Mouse (Mus musculus) hindbrain, postnatal 0 days (tissue): ENCODE measurements around the gene Fbxl12. TPM values are rescaled to one million over a fixed set of nuclear protein-coding genes. Genes with fewer than 3 reads are reported as not detected.
A peak's percentile ranks its signal among the peaks of the same experiment; 100 is the strongest.

Experiments used
- ATAC-seq: fragments of 200-750 bp; cut with Nextera tagmentation; 2 replicates; pipeline ENCODE4 v1.8.0; 2017; ENCODE audit warnings: mild to moderate bottlenecking, moderate TSS enrichment, moderate library complexity
- DNase-seq: peaks from one replicate; pipeline ENCODE4 v3.0.0-alpha.2; 2015; ENCODE audit warnings: low spot score
- H3K27ac ChIP-seq: fragments of 300-500 bp; sonication (generic); 2 replicates; pipeline ENCODE4 v1.5.1; 2014; ENCODE audit warnings: mild to moderate bottlenecking
- H3K27me3 ChIP-seq: fragments of 300-500 bp; sonication (generic); 2 replicates; pipeline ENCODE4 v1.6.1; 2014; ENCODE audit warnings: low read length, mixed read lengths; ENCODE audit not compliant: insufficient read depth
- H3K36me3 ChIP-seq: fragments of 300-500 bp; sonication (generic); 2 replicates; pipeline ENCODE4 v1.6.1; 2014; ENCODE audit warnings: low read length, mixed read lengths; ENCODE audit not compliant: insufficient read depth
- H3K4me1 ChIP-seq: fragments of 300-500 bp; sonication (generic); 2 replicates; pipeline ENCODE4 v1.6.1; 2014; ENCODE audit warnings: antibody characterized with exemption, low read length, mixed read lengths; ENCODE audit not compliant: insufficient read depth
- H3K4me2 ChIP-seq: fragments of 300-500 bp; sonication (generic); 2 replicates; pipeline ENCODE4 v1.6.1; 2014; ENCODE audit warnings: low read depth, mild to moderate bottlenecking, low read length, moderate library complexity, mixed read lengths
- H3K4me3 ChIP-seq: fragments of 300-500 bp; sonication (generic); 2 replicates; pipeline ENCODE4 v1.5.1; 2014; ENCODE audit warnings: low read length
- H3K9ac ChIP-seq: fragments of 300-500 bp; sonication (generic); replicated peaks from 2 replicates; pipeline ENCODE4 v1.6.1; 2014; ENCODE audit warnings: mild to moderate bottlenecking, low read length, moderate library complexity, mixed read lengths
- H3K9me3 ChIP-seq: fragments of 300-500 bp; sonication (generic); 2 replicates; pipeline ENCODE4 v1.6.1; 2016; ENCODE audit warnings: low read length, mixed read lengths
- CTCF ChIP-seq: IDR thresholded peaks from 2 replicates; pipeline ENCODE4 v1.5.1; 2016; ENCODE audit warnings: antibody characterized with exemption, control low read depth, low read depth
- WGBS: fragments of 180-500 bp; shearing (Covaris S2); extraction: QIAGEN DNeasy Blood & Tissue Kit; methylation state at CpG from one replicate; pipeline ENCODE4 v1.1.7; 2014; 5-methylcytosine and 5-hydroxymethylcytosine counted together
- polyA plus RNA-seq: library from polyadenylated mRNA; unstranded; fragments of >200 nt; fragmentation: Nextera tagmentation; extraction: Ambion mirVana; gene quantifications from 2 replicates; pipeline ENCODE4 v1.2.1, GENCODE M21; 2015
- total RNA-seq: library from RNA; depleted of rRNA; stranded (reverse); fragments of >200 nt; gene quantifications from 2 replicates; pipeline ENCODE4 v1.2.3, GENCODE M21; 2014

The Fbxl12 gene
- total and polyA plus RNA-seq, 2 experiments from 2014 or later: 11.4 to 18.8 TPM

DNA sequence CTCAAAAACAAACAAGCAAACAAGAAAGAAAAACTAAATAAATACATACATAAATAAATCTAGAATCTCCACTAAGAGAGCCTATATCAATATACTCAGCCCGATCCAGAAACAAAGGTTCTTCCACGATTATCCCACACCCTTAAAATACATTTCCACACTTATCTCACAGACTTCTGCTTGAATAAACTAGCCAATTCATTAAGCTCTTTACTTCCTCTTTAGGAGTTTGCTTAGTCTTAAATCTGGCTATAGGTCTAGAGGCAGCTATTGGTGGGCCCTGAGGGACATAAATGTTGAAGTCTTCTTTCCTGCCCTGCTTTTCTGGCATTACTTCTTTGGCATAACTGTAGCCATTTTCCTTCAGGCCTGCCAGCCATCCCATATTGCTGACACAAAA, 13.2 kb downstream of the Fbxl12 start:
- Histone ChIP-seq H3K4me1 (no peaks in the 10 kb centered on the region), H3K4me2 (no peak overlapping the region), H3K27ac (no peak overlapping the region), H3K9me3 (no peaks in the 10 kb centered on the region), H3K4me3 (no peak overlapping the region), H3K9ac (no peak overlapping the region), H3K36me3 (no peaks in the 10 kb centered on the region), H3K27me3 (no peaks in the 10 kb centered on the region)
- no peak for ATAC-seq
- no peak for TF ChIP-seq CTCF
- 93% methylated on average over 2 of the region's 2 CpGs for WGBS
- DNase-seq: no peak

DNA sequence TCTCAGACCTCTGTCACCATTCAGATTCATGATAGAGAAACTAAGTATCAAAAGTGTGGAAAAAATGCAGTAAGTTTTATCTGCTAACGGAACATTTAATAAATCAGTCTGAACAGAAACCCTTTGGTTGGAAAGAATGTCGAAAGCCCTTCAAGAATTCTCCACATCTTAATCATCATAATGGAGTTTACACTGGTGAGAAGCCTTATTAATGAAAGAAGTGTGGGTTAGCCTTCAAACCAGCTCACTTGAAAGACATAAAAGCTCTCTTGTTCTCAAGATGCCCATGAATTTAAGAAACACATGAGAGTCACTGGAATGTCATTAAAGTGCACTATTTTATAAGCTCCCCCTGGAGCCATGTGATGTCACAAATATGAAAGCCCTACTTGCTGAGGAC, 27.9 kb downstream of the Fbxl12 start:
- ATAC-seq (no peak), DNase-seq (no peak)
- H3K9ac ChIP-seq: no peak overlapping the region
- no peaks in the 10 kb centered on the region for H3K27me3 ChIP-seq
- TF ChIP-seq CTCF: no peak
- H3K9me3 ChIP-seq: no peaks in the 10 kb centered on the region
- no peak overlapping the region for H3K27ac ChIP-seq
- no peaks in the 10 kb centered on the region for H3K36me3 ChIP-seq
- H3K4me1 ChIP-seq: no peaks in the 10 kb centered on the region
- H3K4me3 ChIP-seq: no peak overlapping the region
- 93% methylated on average over 2 of the region's 2 CpGs for WGBS
- no peak overlapping the region for H3K4me2 ChIP-seq

DNA sequence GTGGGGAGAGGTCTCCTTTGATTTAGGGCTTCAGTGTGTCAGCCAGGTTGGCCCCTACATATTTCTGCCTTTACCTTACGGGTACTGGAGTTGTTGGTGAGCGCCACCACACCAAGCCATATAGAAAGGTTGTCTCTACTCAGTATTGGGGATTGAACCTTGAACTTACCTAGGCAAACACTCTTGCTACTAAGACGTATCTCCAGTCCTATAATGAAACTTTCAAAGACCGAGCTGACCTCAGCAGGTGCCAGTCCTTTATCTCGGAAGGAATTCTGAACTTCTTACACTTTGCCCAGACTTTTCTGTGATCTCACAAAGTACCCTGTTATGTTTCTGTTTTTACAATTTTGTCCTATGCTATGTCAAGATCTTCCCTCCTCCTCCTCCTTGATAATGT, 32.6 kb downstream of the Fbxl12 start:
- no peak overlapping the region for H3K9ac ChIP-seq
- no peaks in the 10 kb centered on the region for H3K4me1 ChIP-seq
- ATAC-seq: no peak
- H3K9me3 ChIP-seq: no peaks in the 10 kb centered on the region
- WGBS: 84% methylated on average over 5 of the region's 5 CpGs
- no peak overlapping the region for H3K4me2 ChIP-seq
- no peaks in the 10 kb centered on the region for H3K36me3 ChIP-seq
- TF ChIP-seq CTCF: no peak
- DNase-seq: no peak
- H3K27ac ChIP-seq: no peak overlapping the region
- no peaks in the 10 kb centered on the region for H3K27me3 ChIP-seq
- H3K4me3 ChIP-seq: no peak overlapping the region

DNA sequence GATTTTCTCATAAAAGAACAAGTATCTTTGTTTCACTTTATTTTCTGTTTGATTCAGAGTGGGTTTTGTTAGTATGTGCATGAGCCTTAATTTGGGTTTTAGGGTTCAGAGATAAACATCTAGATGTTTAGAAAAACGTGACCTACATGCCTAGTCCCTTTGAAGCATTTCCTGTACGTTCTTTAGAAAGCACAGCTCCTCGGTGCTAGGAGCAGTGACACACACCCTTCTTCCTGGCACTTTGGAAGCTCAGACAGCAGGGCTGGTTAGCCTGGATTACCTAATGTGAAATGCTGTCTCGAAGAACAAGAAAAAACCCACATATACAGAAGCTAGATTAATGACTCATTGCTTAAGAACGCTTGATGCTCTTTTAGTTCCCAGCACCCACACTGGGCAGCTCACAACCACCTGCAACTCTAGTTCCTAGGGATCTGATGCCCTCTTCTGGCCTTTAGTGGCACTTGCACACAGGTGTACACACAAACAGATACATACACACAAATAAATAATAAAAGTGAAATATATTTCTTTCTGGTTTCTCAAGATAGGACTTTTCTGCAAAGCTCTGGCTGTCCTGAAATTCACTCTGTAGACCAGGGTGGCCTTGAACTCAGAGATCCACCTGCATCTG, 34.6 kb downstream of the Fbxl12 start:
- 0 out of 2 replicates have a peak, but pooled peaks have one; percentile 4 for TF ChIP-seq CTCF
- WGBS: 87% methylated on average over 5 of the region's 5 CpGs
- H3K27me3 ChIP-seq: no peaks in the 10 kb centered on the region
- no peak overlapping the region for H3K4me2 ChIP-seq
- H3K4me1 ChIP-seq: no peaks in the 10 kb centered on the region
- no peak overlapping the region for H3K9ac ChIP-seq
- DNase-seq (no peak), ATAC-seq (no peak)
- no peak overlapping the region for H3K4me3 ChIP-seq
- no peaks in the 10 kb centered on the region for H3K9me3 ChIP-seq
- H3K27ac ChIP-seq: no peak overlapping the region
- no peaks in the 10 kb centered on the region for H3K36me3 ChIP-seq

DNA sequence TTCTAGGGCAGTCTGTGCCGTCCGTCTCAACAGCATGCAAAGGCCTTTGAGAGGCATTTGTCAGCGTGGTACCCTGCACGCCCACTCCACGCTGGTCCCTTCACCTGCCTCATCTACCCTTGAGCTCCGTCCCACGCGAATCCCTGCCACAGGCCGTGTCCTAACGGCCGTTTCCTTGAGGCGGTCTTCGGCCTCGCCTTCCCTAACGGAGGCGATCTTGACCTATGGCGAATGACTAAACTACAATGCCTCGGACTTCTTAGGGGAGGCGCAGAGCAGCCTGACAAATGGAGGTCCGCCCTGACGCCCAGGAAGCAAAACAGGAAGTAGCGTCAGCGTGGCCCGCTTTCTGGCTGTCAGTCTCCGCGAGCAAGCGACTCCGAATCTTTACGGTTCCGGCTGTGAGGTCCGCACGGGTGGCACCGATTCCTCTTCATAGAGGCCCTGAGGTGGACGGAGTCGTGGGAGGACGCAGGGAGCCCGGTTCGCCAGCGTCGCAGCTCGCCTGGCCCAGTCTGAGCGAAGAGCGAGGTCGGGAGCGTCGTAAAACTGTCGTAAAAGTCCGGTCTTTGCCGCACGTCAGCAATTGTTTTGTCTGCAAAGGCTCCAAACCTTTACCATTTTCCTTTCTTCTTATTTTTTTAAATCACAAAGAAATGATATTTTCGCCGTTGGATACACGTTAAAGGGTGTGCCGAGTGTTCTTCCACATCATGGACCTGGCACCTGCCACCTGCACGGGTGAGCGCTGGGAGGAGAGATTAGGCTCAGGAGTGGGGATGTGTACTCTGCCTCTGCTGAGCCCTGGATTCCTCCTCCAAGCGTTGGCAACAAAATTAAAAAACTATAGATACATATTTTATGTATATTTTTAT, 37.2 kb downstream of the Fbxl12 start:
- H3K36me3 ChIP-seq: no peaks in the 10 kb centered on the region
- DNase-seq (peak; percentile 97), ATAC-seq (peak; percentile 93)
- H3K9me3 ChIP-seq: no peaks in the 10 kb centered on the region
- under 1% methylated on average over 57 of the region's 57 CpGs for WGBS
- no peaks in the 10 kb centered on the region for H3K27me3 ChIP-seq
- peak overlapping the region; percentile 98 for H3K27ac ChIP-seq
- TF ChIP-seq CTCF: no peak; the same call in 1 of the 2 replicates
- H3K9ac ChIP-seq: peak overlapping the region; percentile 79
- H3K4me1 ChIP-seq: no peaks in the 10 kb centered on the region
- H3K4me2 ChIP-seq: peak overlapping the region; percentile 81
- peak overlapping the region; percentile 68 for H3K4me3 ChIP-seq

DNA sequence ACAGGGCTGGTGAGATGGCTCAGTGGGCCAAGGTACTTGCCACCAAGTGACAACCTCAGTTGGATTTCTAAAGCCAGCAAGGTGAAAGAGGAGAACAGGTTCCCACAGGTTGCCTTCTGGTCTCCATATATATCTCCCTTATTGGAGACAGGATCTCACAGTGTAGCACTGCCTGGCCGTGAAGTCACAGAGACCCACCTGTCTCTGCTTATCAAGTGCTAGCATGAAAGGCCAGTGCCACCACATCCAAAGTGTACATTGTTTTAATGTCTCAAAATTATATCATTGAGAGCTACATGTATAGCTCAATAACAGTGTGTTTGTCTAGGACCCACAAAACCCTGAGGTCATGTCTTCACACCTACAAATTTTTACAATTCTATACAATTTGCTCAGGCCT, 38.3 kb downstream of the Fbxl12 start:
- H3K4me2 ChIP-seq: peak overlapping the region; percentile 81; the same call in 1 of the 2 replicates
- no peaks in the 10 kb centered on the region for H3K9me3 ChIP-seq
- peak overlapping the region; percentile 98; the same call in 1 of the 2 replicates for H3K27ac ChIP-seq
- WGBS: 100% methylated on average over 1 of the region's 1 CpGs
- no peak for TF ChIP-seq CTCF
- ATAC-seq: no peak
- no peaks in the 10 kb centered on the region for H3K27me3 ChIP-seq
- peak overlapping the region; percentile 68 for H3K4me3 ChIP-seq
- no peaks in the 10 kb centered on the region for H3K36me3 ChIP-seq
- H3K4me1 ChIP-seq: no peaks in the 10 kb centered on the region
- H3K9ac ChIP-seq: no peak overlapping the region
- no peak for DNase-seq

DNA sequence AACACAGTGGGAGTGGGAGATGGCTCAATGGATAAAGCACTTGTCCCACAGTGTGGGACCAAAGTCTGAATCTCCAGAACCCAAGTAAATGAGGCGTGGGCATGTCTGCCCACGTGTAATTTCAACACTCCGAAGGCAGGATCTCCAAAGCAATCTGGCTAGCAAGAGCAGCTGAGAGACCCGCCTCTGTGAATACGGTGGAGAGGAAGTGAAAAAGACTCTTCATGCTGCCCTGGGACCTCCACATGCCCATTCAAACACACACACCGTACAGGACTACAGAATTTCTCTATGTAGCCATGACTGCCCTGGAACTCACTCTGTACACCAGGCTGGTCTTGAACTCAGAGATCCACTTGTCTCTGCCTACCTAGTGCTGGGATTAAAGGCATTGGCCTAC, 43.3 kb downstream of the Fbxl12 start:
- Histone ChIP-seq H3K27me3 (no peaks in the 10 kb centered on the region), H3K9me3 (no peaks in the 10 kb centered on the region), H3K4me1 (no peaks in the 10 kb centered on the region), H3K4me3 (no peak overlapping the region), H3K27ac (no peak overlapping the region), H3K4me2 (no peak overlapping the region), H3K36me3 (no peaks in the 10 kb centered on the region; the same call in 1 of the 2 replicates), H3K9ac (no peak overlapping the region)
- DNase-seq (no peak), ATAC-seq (no peak)
- 84% methylated on average over 6 of the region's 6 CpGs for WGBS
- no peak for TF ChIP-seq CTCF
